Comparison of ENCODE assay signal across 11 mouse cellular contexts in genomic region chr19:3355096-3355495, GRCm38 (mm10). TPM values are rescaled to one million over a fixed set of nuclear protein-coding genes. Genes with fewer than 3 reads are reported as not detected.
DNase-seq lines count a peak whose midpoint lies in the region; ATAC-seq lines count a peak whose summit lies in the region.
"Had no signal": no experiment of that assay in that cellular context is flagged by ENCODE, and none has a peak within 500 bp of the region (broad histone marks: within the 10 kb centered on the region; RNA-seq: fewer than 3 reads in every experiment).

No protein-coding gene starts in this region.

- no peak for ATAC-seq in monocyte, adult 5-6 weeks (replicated peaks; ENCODE audit: insufficient number of reproducible peaks, low FRiP score, low TSS enrichment, poor library complexity, severe bottlenecking)
- no peak for ATAC-seq in frontal cortex, adult (ENCODE audit: low TSS enrichment)

- peak; percentile 55 for DNase-seq in adrenal gland, postnatal 25 days
- no peak for DNase-seq in adrenal gland, adult 8-10 months
- peak; percentile 35 to 37 for DNase-seq in layer of hippocampus, postnatal 10 days (ENCODE audit: low spot score in 2 of 2)
- no peak for DNase-seq in layer of hippocampus, adult 9-10 months (ENCODE audit: low spot score)
- DNase-seq in CD8-positive naive resting alpha-beta T cell, adult 2 months (ENCODE audit: low read depth in 2 of 2, low spot score in 2 of 2): peak; percentile 11 to 33
- peak; percentile 56 for DNase-seq in induced T-regulatory cell, adult 2 months (ENCODE audit: low read depth)
- DNase-seq: liver, embryonic 13.5 days had no signal

RNA-seq across cellular contexts. Expression of gene Cpt1a, which starts 33.0 kb away (rescaled TPM):
- total RNA-seq in adrenal gland, postnatal 25 days (2021): 392 and 423 TPM in 2 replicates
- 100 to 1,000 TPM; 255 to 425 (median 320) TPM for total RNA-seq in adrenal gland, adult 8-10 months (2022)
- total RNA-seq in layer of hippocampus, postnatal 10 days (2021): 10 to 100 TPM; 31.9 to 35.2 TPM
- total RNA-seq in monocyte, adult 5-6 weeks (2017): 49.3 to 85.9 TPM (median 54.0 TPM) in 3 replicates

RNA-seq across cellular contexts. Expression of gene Tesmin, which starts 33.6 kb away (rescaled TPM):
- total RNA-seq in adrenal gland, postnatal 25 days (2021): 0.52 and 0.97 TPM in 2 replicates
- under 1 TPM; 0.23 to 0.91 (median 0.31) TPM for total RNA-seq in adrenal gland, adult 8-10 months (2022)
- total RNA-seq in layer of hippocampus, postnatal 10 days (2021): under 1 TPM; 0.41 to 0.69 TPM
- total RNA-seq in monocyte, adult 5-6 weeks (2017): 1.7 to 4.3 TPM (median 2.6 TPM) in 3 replicates

RNA-seq across cellular contexts. Expression of gene Gal, which starts 59.2 kb away (rescaled TPM):
- 37.1 and 44.4 TPM in 2 replicates for total RNA-seq in adrenal gland, postnatal 25 days (2021)
- 100 to 1,000 TPM in 1 of 4 experiments, 10 to 100 TPM in 3; 72.9 to 102 (median 81.8) TPM for total RNA-seq in adrenal gland, adult 8-10 months (2022)
- total RNA-seq in layer of hippocampus, postnatal 10 days (2021): 1 to 10 TPM; 4.5 to 5.5 TPM
- total RNA-seq in monocyte, adult 5-6 weeks (2017): not detected in 3 replicates
- total RNA-seq: G1E; heart, postnatal 14 days had no signal

Comparison
In these comparisons a context has a peak if more than half of its experiments do, and no peak if none do; other contexts are left out.
1. DNase-seq: peak in adrenal gland, postnatal 25 days (single experiment), layer of hippocampus, postnatal 10 days (2 of 2), CD8-positive naive resting alpha-beta T cell, adult 2 months (2 of 2) and induced T-regulatory cell, adult 2 months (single experiment); none in adrenal gland, adult 8-10 months (single experiment) and layer of hippocampus, adult 9-10 months (single experiment).